Mouse (Mus musculus) spleen, adult 10 weeks (tissue): Measurements from ENCODE around the gene Trim25. TPM values are rescaled to one million over a fixed set of nuclear protein-coding genes. Genes with fewer than 3 reads are reported as not detected.

Experiments used
- polyA plus RNA-seq: library from polyadenylated mRNA; stranded (reverse); fragments of 350-450 nt; fragmentation: Illumina TruSeq; extraction: RNeasy Lipid Tissue Mini Kit (QIAGEN cat#74804); gene quantifications from one replicate; pipeline ENCODE4 v1.2.3, GENCODE M21; 2015; ENCODE audit warnings: low replicate concordance; ENCODE audit not compliant: insufficient read depth

Gene Trim25
- polyA plus RNA-seq, result 72.6 TPM

GRCm38 (mm10) chr11:88998974-88999722, at the start of gene Trim25:
Gene Trim25, plus strand, starts transcription at chr11:88999376.

GRCm38 (mm10) chr11:88955217-88955969, 43.8 kb upstream of the Trim25 start, which contains the start of gene Scpep1:
Gene Scpep1, minus strand, starts transcription at chr11:88955465.

GRCm38 (mm10) chr11:88966881-88967361, 32.3 kb upstream of the Trim25 start, which contains the start of gene Elobl:
Gene Elobl, minus strand, starts transcription at chr11:88966931.

GRCm38 (mm10) chr11:88970202-88970732, 28.9 kb upstream of the Trim25 start, which contains the start of gene Coil:
Gene Coil, plus strand, starts transcription at chr11:88970252.

GRCm38 (mm10) chr11:89066750-89067149, 67.6 kb downstream of the Trim25 start, which contains the start of gene Dgke:
Gene Dgke, minus strand, starts transcription at chr11:89066850.

Other genes with a start within 250 kb of the Trim25 start
- gene Akap1, start 134.8 kb upstream of the Trim25 start, polyA plus RNA-seq, result 5.7 TPM
- 65.9 TPM for gene Scpep1, start 43.9 kb upstream of the Trim25 start, polyA plus RNA-seq
- gene Elobl, start 32.4 kb upstream of the Trim25 start, polyA plus RNA-seq, result not detected
- 11.9 TPM for gene Coil, start 29.1 kb upstream of the Trim25 start, polyA plus RNA-seq
- gene Dgke, start 67.5 kb downstream of the Trim25 start, polyA plus RNA-seq, result 12.3 TPM
- gene Gm525, start 74.5 kb downstream of the Trim25 start, polyA plus RNA-seq, result not detected